Mouse (Mus musculus) olfactory bulb, adult 2 months (tissue): Measurements from ENCODE around the gene Opalin.

Experiments
- CTCF ChIP-seq: fragments of 200-500 bp; IDR thresholded peaks from 2 replicates; pipeline ENCODE4 v1.5.1; 2012; ENCODE audit warnings: low read depth, mild to moderate bottlenecking, low read length, moderate library complexity; ENCODE audit not compliant: insufficient read depth
- POLR2A ChIP-seq: fragments of 200-500 bp; IDR thresholded peaks from 2 replicates; pipeline ENCODE4 v1.6.1; 2012; ENCODE audit warnings: mild to moderate bottlenecking, low read depth, low read length, moderate library complexity; ENCODE audit not compliant: insufficient read depth

GRCm38 (mm10) chr19:41086289-41086688, 9.4 kb upstream of the Opalin start:
- TF ChIP-seq CTCF: no peak
- no peak for TF ChIP-seq POLR2A
